In genomic region chr8:80856606-80857005, GRCm38 (mm10) we compare ENCODE assay signal across 8 mouse cellular contexts. TPM values are rescaled to one million over a fixed set of nuclear protein-coding genes. Genes with fewer than 3 reads are reported as not detected.
DNase-seq lines count a peak whose midpoint lies in the region; ATAC-seq lines count a peak whose summit lies in the region.

No protein-coding gene starts in this region.

- 58% methylated on average over 6 of the region's 6 CpGs for WGBS in midbrain, embryonic 14.5 days
- WGBS in midbrain, embryonic 11.5 days: 89% methylated on average over 6 of the region's 6 CpGs
- WGBS in kidney, embryonic 15.5 days: 74% methylated on average over 6 of the region's 6 CpGs
- 51% methylated on average over 6 of the region's 6 CpGs for WGBS in lung, embryonic 16.5 days

- peaks cover 7% of the 10 kb centered on the region; the same call in 1 of the 2 replicates for H3K4me1 ChIP-seq in midbrain, embryonic 14.5 days (ENCODE audit: control insufficient read depth, insufficient read depth, low read length)
- no peaks in the 10 kb centered on the region for H3K4me1 ChIP-seq in midbrain, embryonic 11.5 days (ENCODE audit: control insufficient read depth, insufficient read depth, low read length)
- H3K4me1 ChIP-seq in kidney, embryonic 15.5 days: peaks cover 46% of the 10 kb centered on the region
- H3K4me1 ChIP-seq in lung, embryonic 16.5 days (replicated peaks; ENCODE audit: control insufficient read depth, insufficient read depth, low read length): peaks cover 9% of the 10 kb centered on the region

- H3K27me3 ChIP-seq in midbrain, embryonic 14.5 days (ENCODE audit: control insufficient read depth, insufficient read depth, low read length): no peaks in the 10 kb centered on the region
- H3K27me3 ChIP-seq in midbrain, embryonic 11.5 days (ENCODE audit: control insufficient read depth, insufficient read depth, low read length): no peaks in the 10 kb centered on the region
- no peaks in the 10 kb centered on the region for H3K27me3 ChIP-seq in kidney, embryonic 15.5 days
- H3K27me3 ChIP-seq in lung, embryonic 16.5 days (ENCODE audit: control insufficient read depth, insufficient read depth, low read depth, low read length): no peaks in the 10 kb centered on the region

- no peak overlapping the region for H3K4me3 ChIP-seq in midbrain, embryonic 14.5 days (replicated peaks; ENCODE audit: low read depth, low read length)
- no peak overlapping the region for H3K4me3 ChIP-seq in midbrain, embryonic 11.5 days (ENCODE audit: low read depth, low read length)
- no peak overlapping the region for H3K4me3 ChIP-seq in kidney, embryonic 15.5 days (replicated peaks)
- H3K4me3 ChIP-seq in lung, embryonic 16.5 days (ENCODE audit: low read length): no peak overlapping the region

- H3K36me3 ChIP-seq in midbrain, embryonic 14.5 days (ENCODE audit: control insufficient read depth, insufficient read depth, low read length): no peaks in the 10 kb centered on the region
- H3K36me3 ChIP-seq in midbrain, embryonic 11.5 days (ENCODE audit: control insufficient read depth, insufficient read depth, low read length): no peaks in the 10 kb centered on the region
- H3K36me3 ChIP-seq in kidney, embryonic 15.5 days: peaks cover 6% of the 10 kb centered on the region; the same call in 1 of the 2 replicates
- peaks cover 2% of the 10 kb centered on the region for H3K36me3 ChIP-seq in lung, embryonic 16.5 days (ENCODE audit: control insufficient read depth, insufficient read depth, low read length)

- peak; percentile 58 for ATAC-seq in midbrain, embryonic 14.5 days (ENCODE audit: low FRiP score, low TSS enrichment)
- ATAC-seq in midbrain, embryonic 11.5 days (ENCODE audit: low FRiP score): no peak
- ATAC-seq in kidney, embryonic 15.5 days (replicated peaks; ENCODE audit: low FRiP score): peak; percentile 35; the same call in 1 of the 2 replicates
- peak; percentile 64 for ATAC-seq in lung, embryonic 16.5 days (ENCODE audit: low read depth)

- H3K9me3 ChIP-seq in midbrain, embryonic 14.5 days (ENCODE audit: control insufficient read depth, low read length): no peaks in the 10 kb centered on the region
- H3K9me3 ChIP-seq in midbrain, embryonic 11.5 days (ENCODE audit: control insufficient read depth, low read length): no peaks in the 10 kb centered on the region
- no peaks in the 10 kb centered on the region for H3K9me3 ChIP-seq in kidney, embryonic 15.5 days (replicated peaks)
- no peaks in the 10 kb centered on the region for H3K9me3 ChIP-seq in lung, embryonic 16.5 days (ENCODE audit: control insufficient read depth, low read length)

- H3K9ac ChIP-seq in midbrain, embryonic 14.5 days (replicated peaks; ENCODE audit: low read length): no peak overlapping the region
- no peak overlapping the region for H3K9ac ChIP-seq in midbrain, embryonic 11.5 days (ENCODE audit: low read length)
- H3K9ac ChIP-seq in kidney, embryonic 15.5 days: no peak overlapping the region
- no peak overlapping the region for H3K9ac ChIP-seq in lung, embryonic 16.5 days (ENCODE audit: low read length)

- DNase-seq in adrenal gland, adult (ENCODE audit: inconsistent age in 2 of 2, low spot score in 1 of 2): peak; percentile 51 to 84
- no peak for DNase-seq in adrenal gland, adult 8-10 months
- DNase-seq in midbrain, embryonic 14.5 days: peak; percentile 73
- DNase-seq in midbrain, embryonic 11.5 days (ENCODE audit: low spot score, missing footprints): no peak
- no peak for DNase-seq in ovary, postnatal 36 days (ENCODE audit: low spot score)
- DNase-seq in urinary bladder, adult 2 months (ENCODE audit: low spot score): no peak

- no peak overlapping the region for H3K4me2 ChIP-seq in midbrain, embryonic 14.5 days (ENCODE audit: low read length)
- no peak overlapping the region for H3K4me2 ChIP-seq in midbrain, embryonic 11.5 days
- H3K4me2 ChIP-seq in kidney, embryonic 15.5 days: no peak overlapping the region
- H3K4me2 ChIP-seq in lung, embryonic 16.5 days (ENCODE audit: low read depth, low read length): no peak overlapping the region; the same call in 1 of the 2 replicates

- H3K27ac ChIP-seq in midbrain, embryonic 14.5 days (replicated peaks; ENCODE audit: low read depth, low read length): no peak overlapping the region
- no peak overlapping the region for H3K27ac ChIP-seq in midbrain, embryonic 11.5 days (ENCODE audit: low read depth, low read length)
- H3K27ac ChIP-seq in kidney, embryonic 15.5 days: peak overlapping the region; percentile 46; the same call in 1 of the 2 replicates
- H3K27ac ChIP-seq in lung, embryonic 16.5 days (ENCODE audit: low read length): peak overlapping the region; percentile 68

RNA-seq across cellular contexts. Expression of gene Gab1, which starts 23.7 kb away (rescaled TPM):
- 10 to 100 TPM; 20.6 to 28.4 (median 22.0) TPM for total RNA-seq in adrenal gland, adult 8-10 months (2022)
- 7.5 and 13.0 TPM in 2 replicates for polyA plus RNA-seq in midbrain, embryonic 14.5 days (2014; fragmentation: Nextera tagmentation; extraction: Ambion mirVana)
- polyA plus RNA-seq in midbrain, embryonic 11.5 days (2014; fragmentation: Nextera tagmentation; extraction: Ambion mirVana): 17.2 and 18.0 TPM in 2 replicates
- 16.4 and 16.8 TPM in 2 replicates for polyA plus RNA-seq in kidney, embryonic 15.5 days (2015; fragmentation: Nextera tagmentation; extraction: Ambion mirVana)
- polyA plus RNA-seq in lung, embryonic 16.5 days (2015; fragmentation: Nextera tagmentation; extraction: Ambion mirVana): 21.5 and 22.4 TPM in 2 replicates
- polyA plus RNA-seq in urinary bladder, adult 2 months (2012; rRNA removed): 23.9 and 28.0 TPM in 2 replicates

Comparison
In these comparisons a context has a peak if more than half of its experiments do, and no peak if none do; other contexts are left out.
1. DNase-seq: peak in adrenal gland, adult (2 of 2) and midbrain, embryonic 14.5 days (single experiment); none in adrenal gland, adult 8-10 months (single experiment), midbrain, embryonic 11.5 days (single experiment), ovary, postnatal 36 days (single experiment) and urinary bladder, adult 2 months (single experiment).
2. H3K27ac ChIP-seq: peak in kidney, embryonic 15.5 days (single experiment) and lung, embryonic 16.5 days (single experiment); none in midbrain, embryonic 14.5 days (single experiment) and midbrain, embryonic 11.5 days (single experiment).